In the genomic region with DNA sequence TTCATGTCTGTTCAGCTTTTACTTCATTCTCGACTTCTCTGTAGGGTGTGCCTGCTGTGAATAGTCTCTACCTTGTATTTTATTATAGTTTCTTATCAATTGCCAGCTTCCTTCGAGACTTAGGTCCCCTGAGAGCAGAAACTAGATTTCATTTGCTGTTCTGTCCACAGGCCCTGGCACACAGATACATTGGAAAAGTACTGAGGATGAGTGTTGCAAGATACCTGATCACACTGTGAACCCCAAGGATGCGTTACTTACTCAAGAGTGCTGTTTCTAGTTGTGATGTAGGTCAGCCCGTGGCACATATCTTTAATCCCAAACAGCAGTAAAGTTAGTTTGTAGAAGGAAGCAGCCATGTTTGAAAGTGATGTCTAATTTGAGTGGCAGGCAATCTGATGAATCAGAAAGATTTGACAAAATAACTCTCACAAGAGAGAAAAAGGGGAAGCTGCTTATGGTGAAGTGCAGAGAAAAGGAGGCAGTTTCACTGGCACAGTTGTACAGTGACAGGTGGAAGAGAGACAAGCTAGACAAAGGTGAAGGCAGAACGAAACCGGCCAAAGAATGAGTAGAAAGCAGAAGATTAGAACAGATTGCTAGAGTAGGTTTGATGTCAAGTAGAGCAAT, we compare ENCODE assay signal across 20 mouse cellular contexts. TPM values are rescaled to one million over a fixed set of nuclear protein-coding genes. Genes with fewer than 3 reads are reported as not detected.
DNase-seq lines count a peak whose midpoint lies in the region; ATAC-seq and TF ChIP-seq lines count a peak whose summit lies in the region.
"Had no signal": no experiment of that assay in that cellular context is flagged by ENCODE, and none has a peak within 500 bp of the region (broad histone marks: within the 10 kb centered on the region; RNA-seq: fewer than 3 reads in every experiment).

No protein-coding gene starts in this region.

- DNase-seq in adrenal gland, postnatal 10 days = peak; percentile 36
- DNase-seq in adrenal gland, postnatal 25 days = no peak
- peak; percentile 22 to 32 for DNase-seq in adrenal gland, postnatal 36 days
- DNase-seq in liver, embryonic 14.5 days (ENCODE audit: low read depth in 3 of 3, low spot score in 3 of 3) = no peak
- DNase-seq in spleen, postnatal 10 days (ENCODE audit: low spot score in 2 of 2) = no peak
- DNase-seq: cerebellum, adult 11 months; heart, adult 2 months; kidney, postnatal 14 days; layer of hippocampus, postnatal 36 days; lung, embryonic 14.5 days; right cerebral cortex, postnatal 25 days; thymus, postnatal 25 days had no signal

- no peak overlapping the region for H3K9ac ChIP-seq in intestine, embryonic 15.5 days
- no peak overlapping the region for H3K9ac ChIP-seq in intestine, postnatal 0 days (ENCODE audit: low read depth, low read length)
- H3K9ac ChIP-seq in liver, embryonic 14.5 days (replicated peaks) = peak overlapping the region; percentile 24; the same call in 1 of the 2 replicates
- H3K9ac ChIP-seq in kidney, embryonic 14.5 days (ENCODE audit: low read depth, low read length) = no peak overlapping the region
- H3K9ac ChIP-seq: lung, embryonic 14.5 days; stomach, embryonic 15.5 days had no signal

- H3K36me3 ChIP-seq in intestine, embryonic 15.5 days = peaks cover 6% of the 10 kb centered on the region
- peaks cover 23% of the 10 kb centered on the region for H3K36me3 ChIP-seq in intestine, postnatal 0 days (ENCODE audit: control insufficient read depth, insufficient read depth)
- H3K36me3 ChIP-seq in liver, embryonic 14.5 days (replicated peaks; ENCODE audit: control insufficient read depth, insufficient read depth, low read depth) = peaks cover 42% of the 10 kb centered on the region
- H3K36me3 ChIP-seq in kidney, embryonic 14.5 days (ENCODE audit: control insufficient read depth, insufficient read depth, low read length) = peaks cover 42% of the 10 kb centered on the region

- H3K9me3 ChIP-seq in intestine, embryonic 15.5 days = no peaks in the 10 kb centered on the region
- H3K9me3 ChIP-seq in intestine, postnatal 0 days (ENCODE audit: control insufficient read depth) = no peaks in the 10 kb centered on the region
- no peaks in the 10 kb centered on the region for H3K9me3 ChIP-seq in liver, embryonic 14.5 days (ENCODE audit: control insufficient read depth, low read length)
- no peaks in the 10 kb centered on the region for H3K9me3 ChIP-seq in kidney, embryonic 14.5 days (ENCODE audit: control insufficient read depth, low read length)
- H3K9me3 ChIP-seq: megakaryocyte, embryonic 14.5 days; stomach, embryonic 15.5 days had no signal

- no peak overlapping the region for H3K4me2 ChIP-seq in intestine, embryonic 15.5 days (replicated peaks)
- no peak overlapping the region for H3K4me2 ChIP-seq in intestine, postnatal 0 days (replicated peaks; ENCODE audit: low read depth)
- H3K4me2 ChIP-seq in liver, embryonic 14.5 days (ENCODE audit: low read depth) = peak overlapping the region; percentile 91
- no peak overlapping the region for H3K4me2 ChIP-seq in kidney, embryonic 14.5 days (replicated peaks; ENCODE audit: low read depth, low read length)
- H3K4me2 ChIP-seq: lung, embryonic 14.5 days; stomach, embryonic 15.5 days had no signal

- ATAC-seq in intestine, embryonic 15.5 days = no peak
- no peak for ATAC-seq in intestine, postnatal 0 days
- no peak for ATAC-seq in liver, embryonic 14.5 days (ENCODE audit: insufficient read depth)
- no peak for ATAC-seq in kidney, embryonic 14.5 days (ENCODE audit: low FRiP score, low TSS enrichment)
- ATAC-seq: hindbrain, embryonic 16.5 days; Patski had no signal

- TF ChIP-seq CTCF in intestine, postnatal 0 days (IDR thresholded peaks at IDR 0.05; ENCODE audit: low read depth) = no peak
- TF ChIP-seq CTCF in liver, embryonic 14.5 days (IDR thresholded peaks at IDR 0.05; ENCODE audit: low read depth) = no peak

- H3K27ac ChIP-seq in intestine, embryonic 15.5 days = 0 out of 2 replicates have a peak overlapping the region, but pooled peaks have one; percentile 27
- no peak overlapping the region for H3K27ac ChIP-seq in intestine, postnatal 0 days (ENCODE audit: low read depth, low read length)
- no peak overlapping the region for H3K27ac ChIP-seq in liver, embryonic 14.5 days
- H3K27ac ChIP-seq in kidney, embryonic 14.5 days (ENCODE audit: low read depth, low read length) = no peak overlapping the region
- H3K27ac ChIP-seq: heart, adult 2 months had no signal

- H3K4me1 ChIP-seq in intestine, embryonic 15.5 days (replicated peaks) = peaks cover 20% of the 10 kb centered on the region; the same call in 1 of the 2 replicates
- H3K4me1 ChIP-seq in intestine, postnatal 0 days (replicated peaks; ENCODE audit: control insufficient read depth, insufficient read depth, low read length) = no peaks in the 10 kb centered on the region
- peaks cover 7 to 20% of the 10 kb centered on the region in 2 experiments; a peak in 3 of 4 replicates for H3K4me1 ChIP-seq in liver, embryonic 14.5 days (replicated peaks; ENCODE audit: control insufficient read depth in 2 of 2, insufficient read depth in 2 of 2, low read length in 1 of 2)
- peaks cover 16% of the 10 kb centered on the region for H3K4me1 ChIP-seq in kidney, embryonic 14.5 days (ENCODE audit: control insufficient read depth, insufficient read depth, low read length)

- TF ChIP-seq EP300 in liver, embryonic 14.5 days (IDR thresholded peaks at IDR 0.05; ENCODE audit: low read depth) = no peak

- H3K4me3 ChIP-seq in intestine, embryonic 15.5 days (replicated peaks) = no peak overlapping the region
- H3K4me3 ChIP-seq in intestine, postnatal 0 days (ENCODE audit: low read depth, low read length) = no peak overlapping the region
- peak overlapping the region in 1 of 2 experiments; percentile 3; a peak in 1 of 4 replicates for H3K4me3 ChIP-seq in liver, embryonic 14.5 days (ENCODE audit: insufficient read depth in 1 of 2, low read depth in 2 of 2, low read length in 2 of 2)
- H3K4me3 ChIP-seq in kidney, embryonic 14.5 days (ENCODE audit: low read length) = no peak overlapping the region
- H3K4me3 ChIP-seq: heart, adult 2 months; megakaryocyte, embryonic 14.5 days; stomach, embryonic 15.5 days had no signal

- H3K27me3 ChIP-seq in intestine, embryonic 15.5 days (replicated peaks) = no peaks in the 10 kb centered on the region
- H3K27me3 ChIP-seq in intestine, postnatal 0 days (replicated peaks; ENCODE audit: control insufficient read depth, insufficient read depth, low read length) = no peaks in the 10 kb centered on the region
- H3K27me3 ChIP-seq in liver, embryonic 14.5 days (ENCODE audit: control insufficient read depth, insufficient read depth, low read length) = no peaks in the 10 kb centered on the region
- H3K27me3 ChIP-seq in kidney, embryonic 14.5 days (ENCODE audit: control insufficient read depth, insufficient read depth, low read length) = no peaks in the 10 kb centered on the region
- H3K27me3 ChIP-seq: megakaryocyte, embryonic 14.5 days; Patski; stomach, embryonic 15.5 days had no signal

- WGBS in intestine, embryonic 15.5 days = 69% methylated on average over 6 of the region's 6 CpGs
- 54% methylated on average over 6 of the region's 6 CpGs for WGBS in intestine, postnatal 0 days
- WGBS in liver, embryonic 14.5 days (ENCODE audit: insufficient replicate concordance) = 54% methylated on average over 6 of the region's 6 CpGs
- WGBS in kidney, embryonic 14.5 days = 90% methylated on average over 6 of the region's 6 CpGs

RNA-seq across cellular contexts. Expression of a gene that starts 3.0 kb away (rescaled TPM):
- total RNA-seq in adrenal gland, postnatal 10 days (2021) = 10 to 100 TPM; 22.4 to 27.0 TPM
- total RNA-seq in adrenal gland, postnatal 25 days (2021) = 20.9 and 28.0 TPM in 2 replicates
- 27.4 and 30.7 TPM in 2 replicates for polyA plus RNA-seq in intestine, embryonic 15.5 days (2015; fragmentation: Nextera tagmentation; extraction: Ambion mirVana)
- 6.5 and 7.3 TPM in 2 replicates for polyA plus RNA-seq in intestine, postnatal 0 days (2015; fragmentation: Nextera tagmentation; extraction: Ambion mirVana)
- total RNA-seq in adrenal gland, postnatal 36 days (2021) = 10 to 100 TPM; 17.9 to 24.7 TPM
- 9.7 and 15.3 TPM in 2 replicates for polyA plus RNA-seq in liver, embryonic 14.5 days (2012; rRNA removed)
- polyA plus RNA-seq in liver, embryonic 14.5 days (2014; fragmentation: Nextera tagmentation; extraction: Ambion mirVana) = 29.2 and 32.6 TPM in 2 replicates
- 34.9 and 51.7 TPM in 2 replicates for polyA plus RNA-seq in kidney, embryonic 14.5 days (2014; fragmentation: Nextera tagmentation; extraction: Ambion mirVana)

RNA-seq across cellular contexts. Expression of a gene that starts 3.3 kb away (rescaled TPM):
- total RNA-seq in adrenal gland, postnatal 10 days (2021) = 100 to 1,000 TPM; 193 to 202 TPM
- 239 and 257 TPM in 2 replicates for total RNA-seq in adrenal gland, postnatal 25 days (2021)
- 193 and 208 TPM in 2 replicates for polyA plus RNA-seq in intestine, embryonic 15.5 days (2015; fragmentation: Nextera tagmentation; extraction: Ambion mirVana)
- polyA plus RNA-seq in intestine, postnatal 0 days (2015; fragmentation: Nextera tagmentation; extraction: Ambion mirVana) = 44.3 and 44.9 TPM in 2 replicates
- 100 to 1,000 TPM; 174 to 239 TPM for total RNA-seq in adrenal gland, postnatal 36 days (2021)
- polyA plus RNA-seq in liver, embryonic 14.5 days (2012; rRNA removed) = 51.6 and 78.7 TPM in 2 replicates
- polyA plus RNA-seq in liver, embryonic 14.5 days (2014; fragmentation: Nextera tagmentation; extraction: Ambion mirVana) = 172 and 185 TPM in 2 replicates
- 343 and 349 TPM in 2 replicates for polyA plus RNA-seq in kidney, embryonic 14.5 days (2014; fragmentation: Nextera tagmentation; extraction: Ambion mirVana)

RNA-seq across cellular contexts. Expression of a gene that starts 20.1 kb away (rescaled TPM):
- 100 to 1,000 TPM; 128 to 131 TPM for total RNA-seq in adrenal gland, postnatal 10 days (2021)
- 120 and 150 TPM in 2 replicates for total RNA-seq in adrenal gland, postnatal 25 days (2021)
- polyA plus RNA-seq in intestine, embryonic 15.5 days (2015; fragmentation: Nextera tagmentation; extraction: Ambion mirVana) = 79.6 and 84.8 TPM in 2 replicates
- polyA plus RNA-seq in intestine, postnatal 0 days (2015; fragmentation: Nextera tagmentation; extraction: Ambion mirVana) = 36.9 and 41.4 TPM in 2 replicates
- total RNA-seq in adrenal gland, postnatal 36 days (2021) = 100 to 1,000 TPM; 151 to 162 TPM
- polyA plus RNA-seq in liver, embryonic 14.5 days (2012; rRNA removed) = 23.7 and 32.3 TPM in 2 replicates
- polyA plus RNA-seq in liver, embryonic 14.5 days (2014; fragmentation: Nextera tagmentation; extraction: Ambion mirVana) = 44.8 and 45.5 TPM in 2 replicates
- 77.6 and 103 TPM in 2 replicates for polyA plus RNA-seq in kidney, embryonic 14.5 days (2014; fragmentation: Nextera tagmentation; extraction: Ambion mirVana)

RNA-seq across cellular contexts. Expression of a gene that starts 49.1 kb away (rescaled TPM):
- 10 to 100 TPM; 17.4 to 25.7 TPM for total RNA-seq in adrenal gland, postnatal 10 days (2021)
- total RNA-seq in adrenal gland, postnatal 25 days (2021) = 24.0 and 32.1 TPM in 2 replicates
- polyA plus RNA-seq in intestine, embryonic 15.5 days (2015; fragmentation: Nextera tagmentation; extraction: Ambion mirVana) = 14.2 and 18.3 TPM in 2 replicates
- polyA plus RNA-seq in intestine, postnatal 0 days (2015; fragmentation: Nextera tagmentation; extraction: Ambion mirVana) = 4.1 and 7.5 TPM in 2 replicates
- total RNA-seq in adrenal gland, postnatal 36 days (2021) = 10 to 100 TPM; 14.7 to 16.6 TPM
- 4.4 and 6.7 TPM in 2 replicates for polyA plus RNA-seq in liver, embryonic 14.5 days (2012; rRNA removed)
- polyA plus RNA-seq in liver, embryonic 14.5 days (2014; fragmentation: Nextera tagmentation; extraction: Ambion mirVana) = 5.2 and 5.3 TPM in 2 replicates
- polyA plus RNA-seq in kidney, embryonic 14.5 days (2014; fragmentation: Nextera tagmentation; extraction: Ambion mirVana) = 13.2 and 20.8 TPM in 2 replicates

RNA-seq across cellular contexts. Expression of a gene that starts 49.5 kb away (rescaled TPM):
- total RNA-seq in adrenal gland, postnatal 10 days (2021) = under 1 TPM in 1 of 2 experiments, not detected in 1; 0.73 TPM
- 0.67 TPM in 1 of 2 replicates, not detected in the other for total RNA-seq in adrenal gland, postnatal 25 days (2021)
- 0.29 TPM in 1 of 2 replicates, not detected in the other for polyA plus RNA-seq in intestine, embryonic 15.5 days (2015; fragmentation: Nextera tagmentation; extraction: Ambion mirVana)
- not detected in 2 replicates for polyA plus RNA-seq in intestine, postnatal 0 days (2015; fragmentation: Nextera tagmentation; extraction: Ambion mirVana)
- total RNA-seq in adrenal gland, postnatal 36 days (2021) = not detected
- polyA plus RNA-seq in liver, embryonic 14.5 days (2012; rRNA removed) = 0.38 and 0.40 TPM in 2 replicates
- polyA plus RNA-seq in liver, embryonic 14.5 days (2014; fragmentation: Nextera tagmentation; extraction: Ambion mirVana) = not detected in 2 replicates
- polyA plus RNA-seq in kidney, embryonic 14.5 days (2014; fragmentation: Nextera tagmentation; extraction: Ambion mirVana) = 0.41 TPM in 1 of 2 replicates, not detected in the other
- total RNA-seq: heart, adult 2 months; layer of hippocampus, postnatal 36 days had no signal
- polyA plus RNA-seq: cortical plate, adult 2 months; heart, adult 2 months; hindbrain, embryonic 16.5 days had no signal

Comparison
In these comparisons a context has a peak if more than half of its experiments do, and no peak if none do; other contexts are left out.
1. DNase-seq: peak in adrenal gland, postnatal 10 days (single experiment) and adrenal gland, postnatal 36 days (2 of 2); none in adrenal gland, postnatal 25 days (single experiment), liver, embryonic 14.5 days (0 of 3) and spleen, postnatal 10 days (0 of 2).